Mouse (Mus musculus) MEL (cell line): ENCODE measurements around the gene Gmds. TPM values are rescaled to one million over a fixed set of nuclear protein-coding genes. Genes with fewer than 3 reads are reported as not detected.

Experiments used
- DNase-seq: peaks from one replicate; pipeline ENCODE4 v3.0.0; 2011; ENCODE audit warnings: low read depth, low spot score
- H3K27ac ChIP-seq: 2 replicates; pipeline ENCODE4 v1.5.1; 2012; ENCODE audit warnings: low read depth, mild to moderate bottlenecking, control low read depth, low read length, moderate library complexity; ENCODE audit not compliant: control insufficient read depth
- H3K27me3 ChIP-seq, 2 experiments: fragments of 150-350 bp in 1 of 2; sonication (generic) in 1 of 2; 2 replicates each; pipeline ENCODE4 v1.6.1; 2012; ENCODE audit warnings: low read length in 2 of 2, mild to moderate bottlenecking in 2 of 2, improper control_type of control experiment in 1 of 2, moderate library complexity in 1 of 2; ENCODE audit not compliant: insufficient read depth in 2 of 2, control insufficient read depth in 1 of 2
- H3K36me3 ChIP-seq, 2 experiments: 2 replicates each; pipeline ENCODE4 v1.6.1; 2012 to 2014; ENCODE audit warnings: low read length in 2 of 2, improper control_type of control experiment in 1 of 2, inconsistent platforms in 1 of 2, mild to moderate bottlenecking in 1 of 2; ENCODE audit not compliant: insufficient read depth in 2 of 2, control insufficient read depth in 1 of 2
- H3K4me1 ChIP-seq, 2 experiments: fragments of 150-350 bp in 1 of 2; sonication (generic) in 1 of 2; 2 replicates each; pipeline ENCODE4 v1.6.1; 2012; ENCODE audit warnings: low read length in 2 of 2, improper control_type of control experiment in 1 of 2, mild to moderate bottlenecking in 1 of 2; ENCODE audit not compliant: insufficient read depth in 2 of 2, control insufficient read depth in 1 of 2
- H3K4me3 ChIP-seq, 2 experiments: fragments of 150-350 bp in 1 of 2; sonication (generic) in 1 of 2; 2 replicates each; pipeline ENCODE4 v1.5.1; 2012; ENCODE audit warnings: low read depth in 2 of 2, low read length in 2 of 2, mild to moderate bottlenecking in 2 of 2, moderate library complexity in 2 of 2, control low read depth in 1 of 2, improper control_type of control experiment in 1 of 2; ENCODE audit not compliant: control insufficient read depth in 1 of 2, insufficient read depth in 1 of 2
- H3K79me2 ChIP-seq: 2 replicates; pipeline ENCODE4 v1.6.1; 2012; ENCODE audit warnings: mild to moderate bottlenecking, low read length, moderate library complexity; ENCODE audit not compliant: control insufficient read depth, poor library complexity, insufficient read depth
- H3K9ac ChIP-seq: 2 replicates; pipeline ENCODE4 v1.6.1; 2012; ENCODE audit warnings: low read depth, mild to moderate bottlenecking, control low read depth, low read length, moderate library complexity; ENCODE audit not compliant: control insufficient read depth, poor library complexity, severe bottlenecking
- H3K9me3 ChIP-seq: fragments of 150-350 bp; sonication (generic); replicated peaks from 2 replicates; pipeline ENCODE4 v1.6.1; 2012; ENCODE audit warnings: mild to moderate bottlenecking, low read length, improper control_type of control experiment, moderate library complexity; ENCODE audit not compliant: insufficient read depth
- BHLHE40 ChIP-seq: IDR thresholded peaks from 2 replicates; pipeline ENCODE4 v1.6.1; 2012; ENCODE audit warnings: low read depth, mild to moderate bottlenecking, inconsistent platforms, low read length, improper control_type of control experiment, borderline replicate concordance
- CHD1 ChIP-seq: IDR thresholded peaks from 2 replicates; pipeline ENCODE4 v1.6.1; 2012; ENCODE audit warnings: low read depth, mild to moderate bottlenecking, inconsistent platforms, low read length, improper control_type of control experiment
- CHD2 ChIP-seq: IDR thresholded peaks from 2 replicates; pipeline ENCODE4 v1.6.1; 2011; ENCODE audit warnings: low read length, improper control_type of control experiment
- E2F4 ChIP-seq: IDR thresholded peaks from 2 replicates; pipeline ENCODE4 v1.6.1; 2011; ENCODE audit warnings: low read depth, low read length, improper control_type of control experiment, borderline replicate concordance
- ELF1 ChIP-seq: IDR thresholded peaks from 2 replicates; pipeline ENCODE4 v1.6.1; 2014; ENCODE audit warnings: low read depth, mild to moderate bottlenecking, inconsistent platforms, low read length, improper control_type of control experiment, moderate library complexity
- EP300 ChIP-seq, 2 experiments: IDR thresholded peaks; 2 replicates each; pipeline ENCODE4 v1.6.1; 2011; ENCODE audit warnings: improper control_type of control experiment in 2 of 2, low read length in 2 of 2, low read depth in 1 of 2, mild to moderate bottlenecking in 1 of 2
- ETS1 ChIP-seq: IDR thresholded peaks from 2 replicates; pipeline ENCODE4 v1.6.1; 2012; ENCODE audit warnings: low read depth, mild to moderate bottlenecking, inconsistent platforms, low read length, improper control_type of control experiment, moderate library complexity
- GABPA ChIP-seq: IDR thresholded peaks from 2 replicates; pipeline ENCODE4 v1.6.1; 2012; ENCODE audit warnings: low read depth, mild to moderate bottlenecking, inconsistent platforms, low read length, improper control_type of control experiment, moderate library complexity
- GATA1 ChIP-seq: IDR thresholded peaks from 2 replicates; pipeline ENCODE4 v1.6.1; 2011; ENCODE audit warnings: low read depth, low read length, improper control_type of control experiment
- HCFC1 ChIP-seq: IDR thresholded peaks from 2 replicates; pipeline ENCODE4 v1.6.1; 2012; ENCODE audit warnings: low read depth, mild to moderate bottlenecking, inconsistent platforms, low read length, improper control_type of control experiment, moderate library complexity
- JUND ChIP-seq: IDR thresholded peaks from 2 replicates; pipeline ENCODE4 v1.6.1; 2011; ENCODE audit warnings: low read depth, mild to moderate bottlenecking, improper control_type of control experiment, low read length
- MAX ChIP-seq: IDR thresholded peaks from 2 replicates; pipeline ENCODE4 v1.6.1; 2011; ENCODE audit warnings: low read length, improper control_type of control experiment
- MAZ ChIP-seq: IDR thresholded peaks from 2 replicates; pipeline ENCODE4 v1.6.1; 2012; ENCODE audit warnings: low read depth, mild to moderate bottlenecking, inconsistent platforms, low read length, improper control_type of control experiment
- MXI1 ChIP-seq: IDR thresholded peaks from 2 replicates; pipeline ENCODE4 v1.6.1; 2011; ENCODE audit warnings: mild to moderate bottlenecking, low read depth, low read length, improper control_type of control experiment
- MYB ChIP-seq: IDR thresholded peaks from 2 replicates; pipeline ENCODE4 v1.6.1; 2011; ENCODE audit warnings: mild to moderate bottlenecking, low read depth, low read length, improper control_type of control experiment
- NELFE ChIP-seq: IDR thresholded peaks from 2 replicates; pipeline ENCODE4 v1.6.1; 2011; ENCODE audit warnings: low read depth, low read length, improper control_type of control experiment
- RCOR1 ChIP-seq: IDR thresholded peaks from 2 replicates; pipeline ENCODE4 v1.6.1; 2012; ENCODE audit warnings: low read depth, mild to moderate bottlenecking, inconsistent platforms, low read length, improper control_type of control experiment
- TBP ChIP-seq: IDR thresholded peaks from 2 replicates; pipeline ENCODE4 v1.8.0; 2011; ENCODE audit warnings: low read depth, low read length, improper control_type of control experiment
- TCF12 ChIP-seq: IDR thresholded peaks from 2 replicates; pipeline ENCODE4 v1.6.1; 2014; ENCODE audit warnings: low read depth, mild to moderate bottlenecking, inconsistent platforms, low read length, improper control_type of control experiment, moderate library complexity
- USF1 ChIP-seq: IDR thresholded peaks from 2 replicates; pipeline ENCODE4 v1.6.1; 2014; ENCODE audit warnings: low read depth, mild to moderate bottlenecking, inconsistent platforms, low read length, improper control_type of control experiment, moderate library complexity
- ZC3H11A ChIP-seq: IDR thresholded peaks from 2 replicates; pipeline ENCODE4 v1.6.1; 2012; ENCODE audit warnings: low read depth, mild to moderate bottlenecking, inconsistent platforms, low read length, improper control_type of control experiment
- ZKSCAN1 ChIP-seq: IDR thresholded peaks from 2 replicates; pipeline ENCODE4 v1.6.1; 2012; ENCODE audit warnings: low read depth, mild to moderate bottlenecking, inconsistent platforms, low read length, improper control_type of control experiment, moderate library complexity
- ZMIZ1 ChIP-seq: IDR thresholded peaks from 2 replicates; pipeline ENCODE4 v1.6.1; 2012; ENCODE audit warnings: low read depth, mild to moderate bottlenecking, inconsistent platforms, low read length, improper control_type of control experiment, moderate library complexity
- polyA plus RNA-seq, 2 experiments: library from polyadenylated mRNA; stranded (reverse) in 1 of 2; unstranded in 1 of 2; fragments of >175 nt in 1 of 2; fragments of >200 nt in 1 of 2; gene quantifications; 2 replicates each; pipeline versions ENCODE4 v1.2.1 to v1.2.4; 2012; ENCODE audit warnings: low replicate concordance in 2 of 2, low read depth in 1 of 2; ENCODE audit not compliant: insufficient read length in 2 of 2, insufficient read depth in 1 of 2, missing spikeins in 1 of 2
- total RNA-seq: library from RNA; depleted of rRNA; stranded (reverse); fragments of 300-350 nt; gene quantifications from 2 replicates; pipeline ENCODE4 v1.2.3, GENCODE M21; 2012

Gene Gmds
- total and polyA plus RNA-seq, 3 experiments = 17.4 to 32.2 TPM; not detected in 1

DNA sequence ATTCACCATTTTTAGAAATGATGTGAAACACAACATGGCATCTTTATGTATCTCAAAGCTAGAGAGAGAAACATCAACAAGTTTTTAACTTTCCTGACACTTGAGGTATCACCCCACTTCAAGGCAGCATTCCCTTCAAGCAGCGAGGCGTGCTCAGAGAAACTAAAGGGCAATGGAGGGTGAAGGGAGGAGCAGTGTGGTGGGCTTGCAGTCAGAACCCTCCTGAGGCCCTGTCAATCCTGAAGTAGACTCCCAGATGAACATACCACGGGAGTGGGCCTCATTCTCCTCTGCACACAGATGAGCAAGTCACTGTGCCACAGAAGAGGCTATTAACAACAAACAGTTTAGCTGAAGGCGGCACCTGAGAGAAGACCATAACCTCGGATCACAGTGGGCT, 439.1 kb downstream of the Gmds start:
- Histone ChIP-seq H3K9me3 (no peaks in the 10 kb centered on the region), H3K4me1 (no peaks in the 10 kb centered on the region), H3K4me3 (no peak overlapping the region), H3K27me3 (no peaks in the 10 kb centered on the region), H3K36me3 (0 out of 4 replicates have a peak, but pooled peaks cover 0 to 2% of the 10 kb centered on the region in 2 experiments), H3K9ac (no peak overlapping the region)
- no peak for TF ChIP-seq E2F4
- TF ChIP-seq ZKSCAN1 = no peak
- TF ChIP-seq ZC3H11A = no peak
- no peak for TF ChIP-seq HCFC1
- no peak for TF ChIP-seq NELFE
- no peak for TF ChIP-seq BHLHE40
- no peak for TF ChIP-seq MXI1
- TF ChIP-seq TBP = no peak
- no peak for TF ChIP-seq CHD2
- TF ChIP-seq USF1 = no peak
- TF ChIP-seq MAZ = no peak
- no peak for TF ChIP-seq JUND
- TF ChIP-seq, all 39 proteins: peak for 0
- Histone ChIP-seq H3K79me2 (no peaks in the 10 kb centered on the region), H3K27ac (no peak overlapping the region)
- no peak for DNase-seq

DNA sequence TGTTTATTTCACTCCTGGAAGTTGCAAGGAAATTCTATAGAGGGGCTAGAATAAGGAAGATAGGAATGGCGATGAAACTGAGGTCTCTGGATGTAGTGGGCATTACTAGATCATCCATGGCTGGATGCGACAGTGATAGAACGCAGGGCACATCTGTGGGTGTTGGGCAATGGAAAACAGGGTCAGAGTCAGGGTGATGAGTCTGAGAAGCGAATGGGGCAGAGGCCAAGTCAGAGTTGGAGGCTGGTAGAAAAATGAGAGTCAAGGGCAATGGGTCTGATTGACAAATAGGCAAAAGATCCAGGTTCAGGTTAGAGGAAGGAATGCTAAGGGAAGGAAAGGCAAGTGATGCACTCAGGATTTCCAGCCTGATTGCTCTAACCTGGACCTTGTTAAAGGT, 441.0 kb downstream of the Gmds start:
- TF ChIP-seq GABPA = no peak
- TF ChIP-seq TCF12 = no peak
- no peak for TF ChIP-seq RCOR1
- no peak for TF ChIP-seq MYB
- TF ChIP-seq, all 39 proteins: peak for 0
- Histone ChIP-seq H3K27ac (no peak overlapping the region), H3K27me3 (no peaks in the 10 kb centered on the region), H3K4me3 (no peak overlapping the region), H3K9me3 (no peaks in the 10 kb centered on the region), H3K79me2 (no peaks in the 10 kb centered on the region), H3K9ac (no peak overlapping the region), H3K36me3 (no peaks in the 10 kb centered on the region), H3K4me1 (no peaks in the 10 kb centered on the region)
- no peak for DNase-seq

DNA sequence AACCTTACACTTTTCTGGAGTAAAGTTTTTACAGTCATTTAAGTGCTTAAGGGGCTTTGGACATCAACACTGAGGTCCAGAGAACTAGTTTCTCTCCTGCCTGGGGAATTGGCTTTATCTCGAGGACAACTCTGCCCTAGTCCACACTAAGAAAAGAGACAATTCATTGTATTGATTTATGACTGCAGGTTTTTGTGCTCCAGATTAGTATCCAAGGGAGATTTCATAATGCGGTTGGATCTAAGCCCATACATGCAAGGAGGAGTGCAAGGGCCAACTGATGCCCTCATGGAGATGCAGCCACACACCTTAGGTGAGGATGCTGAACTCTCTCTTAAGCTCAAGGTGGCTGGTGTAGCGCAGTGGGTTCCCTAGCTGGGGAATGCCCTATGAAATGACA, 444.0 kb downstream of the Gmds start:
- Histone ChIP-seq H3K79me2 (no peaks in the 10 kb centered on the region), H3K36me3 (no peaks in the 10 kb centered on the region), H3K27me3 (no peaks in the 10 kb centered on the region), H3K9ac (no peak overlapping the region), H3K4me3 (no peak overlapping the region), H3K27ac (no peak overlapping the region), H3K4me1 (no peaks in the 10 kb centered on the region), H3K9me3 (no peaks in the 10 kb centered on the region)
- DNase-seq = no peak
- TF ChIP-seq ELF1 (no peak), CHD1 (no peak), EP300 (IDR thresholded peaks at IDR 0.05; ENCODE audit: low read depth in 1 of 2, low read length in 2 of 2) (no peak), ETS1 (no peak), GATA1 (no peak), E2F4 (no peak), MAZ (no peak), MXI1 (no peak), ZC3H11A (no peak), MYB (no peak), ZMIZ1 (no peak), MAX (no peak)
